Mouse (Mus musculus): ENCODE results near the gene Senp1.
A peak's percentile ranks its signal among the peaks of the same experiment; 100 is the strongest.

Gene Senp1

GRCm38 (mm10) chr15:98002991-98003821 is 90.3 kb downstream of the Senp1 start:
- DNase-seq (ENCODE audit: extremely low read depth, low read depth, low spot score) = no peak

- no peak for DNase-seq (ENCODE audit: extremely low read depth, low read depth, low spot score)
These were observed 91.2 kb downstream of the Senp1 start for GRCm38 (mm10) chr15:98002113-98002990.

GRCm38 (mm10) chr15:98001321-98002112 is 92.0 kb downstream of the Senp1 start:
- no peak for DNase-seq (ENCODE audit: extremely low read depth, low read depth, low spot score)

- no peak for DNase-seq (ENCODE audit: extremely low read depth, low read depth, low spot score)
These were observed 93.6 kb downstream of the Senp1 start for GRCm38 (mm10) chr15:97999991-98000390.

GRCm38 (mm10) chr15:97999546-97999945 is 94.0 kb downstream of the Senp1 start:
- DNase-seq (ENCODE audit: extremely low read depth, low read depth, low spot score) = no peak

- DNase-seq (ENCODE audit: extremely low read depth, low read depth, low spot score) = no peak
These were observed 96.8 kb downstream of the Senp1 start for GRCm38 (mm10) chr15:97996716-97997256.

GRCm38 (mm10) chr15:97992712-97993286 is 100.7 kb downstream of the Senp1 start:
- DNase-seq (ENCODE audit: extremely low read depth, low read depth, low spot score) = peak; percentile 2

GRCm38 (mm10) chr15:97992027-97992711 is 101.4 kb downstream of the Senp1 start:
- DNase-seq (ENCODE audit: extremely low read depth, low read depth, low spot score) = no peak

- DNase-seq (ENCODE audit: extremely low read depth, low read depth, low spot score) = no peak
These were observed 102.2 kb downstream of the Senp1 start for GRCm38 (mm10) chr15:97991285-97991895.

GRCm38 (mm10) chr15:97990721-97991120 is 102.8 kb downstream of the Senp1 start:
- DNase-seq (ENCODE audit: extremely low read depth, low read depth, low spot score) = no peak

GRCm38 (mm10) chr15:97990124-97990523 is 103.4 kb downstream of the Senp1 start:
- no peak for DNase-seq (ENCODE audit: extremely low read depth, low read depth, low spot score)

- DNase-seq (ENCODE audit: extremely low read depth, low read depth, low spot score) = no peak
These were observed 104.0 kb downstream of the Senp1 start for GRCm38 (mm10) chr15:97989544-97989943.

All from fat pad, adult 2 months (tissue).